Mouse (Mus musculus) liver, postnatal 0 days (tissue): ENCODE results near the gene Clns1a. TPM values are rescaled to one million over a fixed set of nuclear protein-coding genes. Genes with fewer than 3 reads are reported as not detected.

Experiments
- ATAC-seq: fragments of 200-750 bp; cut with Nextera tagmentation; 2 replicates; pipeline ENCODE4 v1.8.0; 2017; ENCODE audit warnings: mild to moderate bottlenecking, moderate library complexity
- DNase-seq: peaks from one replicate; pipeline ENCODE4 v3.0.0-alpha.2; 2016
- H3K27ac ChIP-seq: fragments of 300-500 bp; sonication (generic); 2 replicates; pipeline ENCODE4 v1.5.1; 2014; ENCODE audit warnings: antibody characterized with exemption, moderate library complexity, mild to moderate bottlenecking, low read depth
- H3K27me3 ChIP-seq: fragments of 300-500 bp; sonication (generic); 2 replicates; pipeline ENCODE4 v1.6.1; 2014; ENCODE audit warnings: low read length, control low read depth, mixed read lengths; ENCODE audit not compliant: insufficient read depth
- H3K36me3 ChIP-seq: fragments of 300-500 bp; sonication (generic); replicated peaks from 2 replicates; pipeline ENCODE4 v1.6.1; 2014; ENCODE audit warnings: mild to moderate bottlenecking, control low read depth, low read length, moderate library complexity, mixed read lengths; ENCODE audit not compliant: insufficient read depth
- H3K4me1 ChIP-seq: fragments of 300-500 bp; sonication (generic); 2 replicates; pipeline ENCODE4 v1.6.1; 2014; ENCODE audit warnings: antibody characterized with exemption, mild to moderate bottlenecking, control low read depth; ENCODE audit not compliant: insufficient read depth
- H3K4me2 ChIP-seq: fragments of 300-500 bp; sonication (generic); 2 replicates; pipeline ENCODE4 v1.6.1; 2014; ENCODE audit warnings: low read depth, mild to moderate bottlenecking, low read length, moderate library complexity, mixed read lengths
- H3K4me3 ChIP-seq: fragments of 300-500 bp; sonication (generic); 2 replicates; pipeline ENCODE4 v1.5.1; 2014; ENCODE audit warnings: low read depth, low read length
- H3K9ac ChIP-seq: fragments of 300-500 bp; sonication (generic); replicated peaks from 2 replicates; pipeline ENCODE4 v1.6.1; 2014; ENCODE audit warnings: mild to moderate bottlenecking, moderate library complexity
- H3K9me3 ChIP-seq: fragments of 300-500 bp; sonication (generic); 2 replicates; pipeline ENCODE4 v1.6.1; 2016; ENCODE audit warnings: mild to moderate bottlenecking, control low read depth, low read length, mixed read lengths
- CTCF ChIP-seq: sonication (generic); IDR thresholded peaks from 2 replicates; pipeline ENCODE4 v1.5.1; 2016; ENCODE audit warnings: antibody characterized with exemption, low read depth
- EP300 ChIP-seq: IDR thresholded peaks from 2 replicates; pipeline ENCODE4 v1.6.1; 2016; ENCODE audit warnings: antibody characterized with exemption, low read depth, mild to moderate bottlenecking
- WGBS: fragments of 180-500 bp; shearing (Covaris S2); extraction: QIAGEN DNeasy Blood & Tissue Kit; methylation state at CpG from one replicate; pipeline ENCODE4 v1.1.7; 2014; ENCODE audit not compliant: insufficient replicate concordance; 5-methylcytosine and 5-hydroxymethylcytosine counted together
- polyA plus RNA-seq: library from polyadenylated mRNA; unstranded; fragments of >200 nt; fragmentation: Nextera tagmentation; extraction: Ambion mirVana; gene quantifications from 2 replicates; pipeline ENCODE4 v1.2.1, GENCODE M21; 2015

Gene Clns1a
- polyA plus RNA-seq = 40.2 and 42.0 TPM in 2 replicates

DNA sequence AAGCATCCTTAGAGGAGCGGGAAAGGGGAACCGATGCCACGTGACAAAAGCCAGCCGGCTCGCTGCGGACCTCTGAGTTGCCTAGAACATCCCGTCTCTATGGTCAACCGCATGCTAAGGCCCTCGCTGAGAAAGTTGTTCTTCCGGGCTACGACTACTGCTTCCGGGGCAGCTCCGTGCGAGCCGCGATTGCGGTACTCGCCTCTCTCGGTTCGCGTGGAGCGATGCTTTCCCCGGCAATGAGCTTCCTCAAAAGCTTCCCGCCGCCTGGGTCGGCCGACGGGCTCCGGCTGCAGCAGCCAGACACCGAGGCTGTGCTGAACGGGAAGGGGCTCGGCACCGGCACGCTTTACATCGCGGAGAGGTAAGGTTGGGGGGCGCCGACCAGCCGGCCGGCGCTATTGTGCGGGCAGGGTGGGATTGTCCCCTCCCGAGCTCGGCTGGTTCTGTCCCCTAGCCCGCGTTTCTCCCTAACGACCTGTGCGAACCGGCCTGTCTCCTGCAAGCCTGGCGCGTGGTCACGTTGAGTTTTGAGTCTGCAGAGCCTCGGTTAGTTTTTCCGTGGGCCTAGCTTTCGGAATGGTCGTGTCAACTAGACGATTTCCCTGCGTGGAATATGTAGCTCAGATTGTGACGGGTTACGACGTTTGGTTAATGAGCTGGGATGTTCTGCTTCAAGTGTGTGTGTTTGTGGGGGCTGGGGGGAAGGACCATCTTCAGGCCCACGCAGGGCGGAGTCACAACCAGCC is at the start of gene Clns1a:
Gene Clns1a, plus strand, starts transcription at position 129 of the 749 bp plus-strand sequence.
- no peaks in the 10 kb centered on the region for H3K9me3 ChIP-seq
- H3K4me3 ChIP-seq = peak within 1 kb of the TSS; percentile 77
- no peak for TF ChIP-seq CTCF
- TF ChIP-seq EP300 = peak; percentile 52; the same call in 1 of the 2 replicates
- H3K9ac ChIP-seq = peak within 1 kb of the TSS; percentile 77
- peak within 1 kb of the TSS; percentile 70 for H3K4me2 ChIP-seq
- H3K36me3 ChIP-seq = no peaks in the 10 kb centered on the region
- no peaks in the 10 kb centered on the region for H3K27me3 ChIP-seq
- peak; percentile 92 for DNase-seq
- H3K27ac ChIP-seq = peak within 1 kb of the TSS; percentile 70
- WGBS = under 1% methylated on average over 62 of the region's 63 CpGs
- H3K4me1 ChIP-seq = peaks cover 11% of the 10 kb centered on the region
- ATAC-seq = peak; percentile 99

DNA sequence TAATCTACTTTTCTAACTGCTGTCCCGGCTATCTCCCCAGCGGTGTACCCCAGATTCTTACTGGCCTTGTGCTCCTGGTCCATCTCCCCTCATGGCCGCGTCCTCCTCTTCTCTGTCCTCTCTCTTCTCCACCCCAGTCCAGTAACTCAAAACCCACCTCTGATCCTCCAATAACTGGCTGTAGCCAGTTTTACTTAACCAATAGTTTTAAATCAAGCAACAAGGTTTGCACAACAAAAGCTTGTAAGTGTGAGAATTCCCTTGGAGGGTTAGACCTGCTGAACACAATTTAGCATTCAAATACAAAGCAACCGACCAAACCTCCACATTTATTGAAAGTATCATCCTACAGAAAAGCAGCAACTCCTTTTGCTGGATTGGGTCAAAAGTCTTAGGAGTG is 48.8 kb upstream of the Clns1a start:
- Histone ChIP-seq H3K4me2 (no peak overlapping the region), H3K9ac (no peak overlapping the region), H3K4me1 (no peaks in the 10 kb centered on the region; the same call in 1 of the 2 replicates), H3K9me3 (no peaks in the 10 kb centered on the region), H3K27me3 (no peaks in the 10 kb centered on the region), H3K36me3 (peaks cover 5% of the 10 kb centered on the region; the same call in 1 of the 2 replicates), H3K27ac (no peak overlapping the region), H3K4me3 (no peak overlapping the region)
- ATAC-seq (no peak), DNase-seq (no peak)
- no peak for TF ChIP-seq EP300
- no peak for TF ChIP-seq CTCF
- 86% methylated on average over 5 of the region's 5 CpGs for WGBS

DNA sequence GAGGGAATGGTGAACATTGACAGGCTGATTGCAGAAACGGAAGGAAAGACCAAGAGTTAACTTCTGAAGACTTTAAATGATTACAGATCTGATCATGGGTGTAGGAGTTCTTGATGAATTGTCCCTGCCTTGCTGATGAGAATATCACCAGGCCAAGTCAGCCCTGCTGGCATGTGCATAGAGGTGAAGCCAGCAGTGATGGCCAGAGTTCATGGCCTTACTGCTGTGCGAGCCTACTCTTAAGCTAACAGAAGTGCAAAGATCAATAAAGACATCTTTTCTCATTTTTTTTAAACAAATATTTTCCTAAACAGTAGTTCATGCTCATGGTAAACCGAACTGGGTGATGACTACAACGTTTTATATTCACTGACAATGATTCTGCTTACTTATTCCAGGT is 45.7 kb upstream of the Clns1a start:
- H3K9ac ChIP-seq = no peak overlapping the region
- 0 out of 2 replicates have a peak, but pooled peaks have one; percentile 62 for ATAC-seq
- peaks cover 13% of the 10 kb centered on the region for H3K36me3 ChIP-seq
- no peak overlapping the region for H3K4me3 ChIP-seq
- no peaks in the 10 kb centered on the region for H3K27me3 ChIP-seq
- TF ChIP-seq EP300 (no peak), CTCF (no peak)
- H3K4me1 ChIP-seq = no peaks in the 10 kb centered on the region; the same call in 1 of the 2 replicates
- no peak for DNase-seq
- no peak overlapping the region for H3K27ac ChIP-seq
- no peak overlapping the region for H3K4me2 ChIP-seq
- WGBS = 67% methylated on average over 4 of the region's 4 CpGs
- no peaks in the 10 kb centered on the region for H3K9me3 ChIP-seq

DNA sequence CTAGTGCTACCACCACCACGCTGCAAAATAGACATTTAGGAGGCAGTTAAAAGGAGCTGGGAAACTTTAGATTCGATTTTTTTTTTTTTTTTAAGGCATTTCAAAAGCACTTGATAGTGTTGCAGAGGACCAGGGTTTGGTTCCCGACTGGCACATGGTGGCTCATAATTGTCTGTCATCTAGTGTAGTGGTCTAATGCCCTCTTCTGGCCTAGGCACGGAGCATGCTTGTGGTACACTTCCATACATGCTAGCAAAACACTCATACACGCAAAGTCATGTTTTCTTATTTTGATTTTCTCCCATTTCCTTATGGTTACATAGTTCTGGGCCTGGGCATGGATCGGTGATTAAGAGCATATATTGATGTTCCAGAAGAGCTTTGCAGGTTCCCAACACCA is 40.3 kb upstream of the Clns1a start:
- no peaks in the 10 kb centered on the region for H3K9me3 ChIP-seq
- 76% methylated on average over 6 of the region's 6 CpGs for WGBS
- ATAC-seq (no peak), DNase-seq (no peak)
- H3K4me1 ChIP-seq = no peaks in the 10 kb centered on the region; the same call in 1 of the 2 replicates
- no peak overlapping the region for H3K9ac ChIP-seq
- H3K27me3 ChIP-seq = no peaks in the 10 kb centered on the region
- no peak overlapping the region for H3K4me3 ChIP-seq
- H3K27ac ChIP-seq = no peak overlapping the region
- no peak overlapping the region for H3K4me2 ChIP-seq
- TF ChIP-seq EP300 = no peak
- TF ChIP-seq CTCF = peak; percentile 17; the same call in 1 of the 2 replicates
- H3K36me3 ChIP-seq = peaks cover 13% of the 10 kb centered on the region

DNA sequence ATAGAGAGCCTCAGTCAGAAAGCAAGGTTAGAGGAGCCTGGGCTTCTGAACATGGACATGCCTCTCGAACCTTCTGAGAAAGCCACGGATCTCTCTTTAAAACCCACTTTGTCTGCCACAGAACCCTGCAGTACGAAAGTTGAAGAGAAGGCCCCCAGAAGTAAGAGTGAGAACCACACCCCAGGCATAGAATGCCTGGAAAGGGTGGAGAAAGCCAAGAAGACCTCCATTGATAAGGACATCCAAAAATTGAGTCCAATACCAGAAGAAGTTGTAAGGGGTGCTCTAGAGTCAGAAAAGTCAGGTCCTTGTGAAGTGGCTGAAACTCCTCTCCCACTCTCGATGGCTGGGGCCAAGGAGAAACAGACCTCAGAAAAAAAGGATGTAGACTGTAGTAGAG is 34.8 kb upstream of the Clns1a start:
- 83% methylated on average over 4 of the region's 4 CpGs for WGBS
- Histone ChIP-seq H3K4me1 (no peaks in the 10 kb centered on the region), H3K4me3 (no peak overlapping the region), H3K9me3 (no peaks in the 10 kb centered on the region), H3K27ac (no peak overlapping the region), H3K4me2 (no peak overlapping the region), H3K9ac (no peak overlapping the region), H3K27me3 (no peaks in the 10 kb centered on the region), H3K36me3 (peaks cover 32% of the 10 kb centered on the region)
- DNase-seq = no peak
- no peak for ATAC-seq
- TF ChIP-seq EP300 (no peak), CTCF (no peak)

DNA sequence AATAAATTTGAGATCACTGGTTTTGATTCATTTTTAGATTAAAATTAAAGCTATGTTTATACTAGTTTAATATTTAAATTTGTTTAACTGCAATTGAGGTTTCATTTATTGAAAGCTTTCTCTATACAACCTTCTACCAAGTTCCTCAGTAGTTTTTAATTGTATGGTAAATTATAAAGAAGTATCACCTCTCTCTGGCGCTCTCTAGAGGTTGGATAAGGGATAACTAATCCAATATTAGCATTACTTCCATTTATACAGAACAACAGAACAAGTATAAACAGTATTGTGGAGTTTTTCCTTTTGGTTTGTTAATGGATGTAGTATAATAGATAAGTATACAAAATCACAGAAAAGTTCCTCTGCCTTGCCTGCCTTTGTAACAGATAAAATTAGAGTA is 17.2 kb upstream of the Clns1a start:
- Histone ChIP-seq H3K27me3 (no peaks in the 10 kb centered on the region), H3K36me3 (peaks cover 46% of the 10 kb centered on the region), H3K4me2 (no peak overlapping the region), H3K9me3 (no peaks in the 10 kb centered on the region), H3K27ac (no peak overlapping the region), H3K4me1 (no peaks in the 10 kb centered on the region), H3K9ac (no peak overlapping the region), H3K4me3 (no peak overlapping the region)
- WGBS = 20% methylated on average over 1 of the region's 1 CpGs
- TF ChIP-seq EP300 (no peak), CTCF (peak; percentile 53)
- no peak for ATAC-seq
- DNase-seq = no peak
